Mouse (Mus musculus) CD8-positive naive resting alpha-beta T cell, adult 2 months (primary cell): ENCODE measurements around the gene Hnrnpf.

ENCODE experiments used
- DNase-seq, 2 experiments: peaks; one replicate each; pipeline ENCODE4 v3.0.0; 2022; ENCODE audit warnings: low read depth in 2 of 2, low spot score in 2 of 2

Gene Hnrnpf

GRCm38 (mm10) chr6:117891369-117892160, 8.6 kb upstream of the Hnrnpf start:
- DNase-seq = peak in 1 of 2 experiments; percentile 27

GRCm38 (mm10) chr6:117892386-117892785, 7.7 kb upstream of the Hnrnpf start:
- DNase-seq = no peak

GRCm38 (mm10) chr6:117893435-117893834, 6.7 kb upstream of the Hnrnpf start:
- no peak for DNase-seq

GRCm38 (mm10) chr6:117897800-117898199, 2.3 kb upstream of the Hnrnpf start:
- no peak for DNase-seq

- DNase-seq = no peak
Measured at GRCm38 (mm10) chr6:117901510-117902402, 1.6 kb downstream of the Hnrnpf start.

GRCm38 (mm10) chr6:117902556-117902955, 2.4 kb downstream of the Hnrnpf start:
- no peak for DNase-seq

- no peak for DNase-seq
Measured at GRCm38 (mm10) chr6:117903836-117904235, 3.7 kb downstream of the Hnrnpf start.

- no peak for DNase-seq
Measured at GRCm38 (mm10) chr6:117905260-117905930, 5.3 kb downstream of the Hnrnpf start.

GRCm38 (mm10) chr6:117906015-117906531, 5.9 kb downstream of the Hnrnpf start:
- peak in 1 of 2 experiments; percentile 27 for DNase-seq

GRCm38 (mm10) chr6:117906590-117907271, 6.6 kb downstream of the Hnrnpf start:
- peak; percentile 96 for DNase-seq

GRCm38 (mm10) chr6:117907301-117907978, 7.3 kb downstream of the Hnrnpf start:
- peak; percentile 85 to 86 for DNase-seq

- no peak for DNase-seq
Measured at GRCm38 (mm10) chr6:117907979-117908355, 7.8 kb downstream of the Hnrnpf start.

- DNase-seq = no peak
Measured at GRCm38 (mm10) chr6:117908424-117908900, 8.3 kb downstream of the Hnrnpf start.

GRCm38 (mm10) chr6:117910120-117910661, 10.1 kb downstream of the Hnrnpf start:
- no peak for DNase-seq

- DNase-seq = no peak
Measured at GRCm38 (mm10) chr6:117914541-117914940, 14.4 kb downstream of the Hnrnpf start.

GRCm38 (mm10) chr6:117916205-117916736, 16.1 kb downstream of the Hnrnpf start:
- DNase-seq = no peak

- DNase-seq = peak; percentile 71 to 78
Measured at GRCm38 (mm10) chr6:117916737-117917426, 16.8 kb downstream of the Hnrnpf start.

GRCm38 (mm10) chr6:117917576-117917975, 17.5 kb downstream of the Hnrnpf start:
- DNase-seq = peak; percentile 72 to 75

GRCm38 (mm10) chr6:117918043-117918442, 17.9 kb downstream of the Hnrnpf start:
- no peak for DNase-seq
